Mouse (Mus musculus) induced T-regulatory cell, adult 2 months (primary cell): ENCODE measurements around the gene Nmt1.

ENCODE experiments used
- DNase-seq: peaks from one replicate; pipeline ENCODE4 v3.0.0-alpha.2; 2012; ENCODE audit warnings: low read depth

Nmt1 gene

GRCm38 (mm10) chr11:103111301-103111700, 83.3 kb downstream of the Nmt1 start:
- no peak for DNase-seq

DNA sequence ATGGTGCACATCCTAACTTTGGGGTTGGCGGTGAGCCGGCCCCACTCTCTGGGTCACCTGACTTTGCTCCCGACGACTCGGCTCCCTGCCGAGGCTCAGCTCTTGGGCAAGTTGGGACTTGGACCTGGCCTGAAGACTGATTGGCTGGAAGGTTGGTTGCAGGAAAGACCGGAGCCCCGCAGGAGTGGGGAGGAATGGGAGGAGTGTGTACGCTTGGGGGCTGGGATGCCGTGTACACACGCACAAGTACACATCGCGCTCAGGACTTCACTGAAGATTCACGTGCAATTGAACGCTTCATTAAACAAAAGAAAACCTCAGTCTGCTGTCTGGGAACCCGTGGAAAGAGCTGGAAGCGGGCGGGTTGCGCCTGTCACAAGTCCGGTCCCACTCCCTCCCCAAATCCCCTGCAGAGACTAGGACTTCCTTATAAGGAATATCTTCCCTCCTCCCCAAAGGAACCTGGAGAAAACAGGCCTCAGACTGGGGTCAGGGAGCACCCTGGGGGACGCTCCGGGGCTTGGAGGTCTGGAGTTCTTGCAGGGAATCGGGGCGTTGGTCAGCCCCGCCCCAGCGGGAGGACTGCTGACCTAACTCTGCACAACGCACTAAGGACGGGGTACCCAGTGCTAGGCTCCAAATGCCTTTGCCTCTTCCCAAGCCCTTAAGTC, 84.0 kb downstream of the Nmt1 start:
- no peak for DNase-seq

DNA sequence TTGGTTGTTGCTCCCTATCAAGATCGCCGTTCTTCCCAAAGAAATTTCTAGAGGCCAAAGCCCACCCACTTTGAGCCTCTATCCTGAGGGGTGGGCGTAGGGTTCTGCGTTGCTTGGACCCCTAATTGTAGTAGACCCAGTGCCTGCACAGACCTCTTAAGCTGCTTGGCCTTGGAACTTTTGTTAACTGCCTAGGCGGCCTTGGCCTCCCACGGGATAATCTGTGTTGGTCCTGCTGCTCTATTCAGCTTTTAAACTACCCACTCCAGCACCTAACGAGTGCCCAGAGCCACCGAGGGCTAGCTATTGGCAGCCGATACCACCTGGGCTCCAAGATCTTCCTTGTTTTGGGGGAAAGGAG, 84.5 kb downstream of the Nmt1 start:
- DNase-seq: no peak

DNA sequence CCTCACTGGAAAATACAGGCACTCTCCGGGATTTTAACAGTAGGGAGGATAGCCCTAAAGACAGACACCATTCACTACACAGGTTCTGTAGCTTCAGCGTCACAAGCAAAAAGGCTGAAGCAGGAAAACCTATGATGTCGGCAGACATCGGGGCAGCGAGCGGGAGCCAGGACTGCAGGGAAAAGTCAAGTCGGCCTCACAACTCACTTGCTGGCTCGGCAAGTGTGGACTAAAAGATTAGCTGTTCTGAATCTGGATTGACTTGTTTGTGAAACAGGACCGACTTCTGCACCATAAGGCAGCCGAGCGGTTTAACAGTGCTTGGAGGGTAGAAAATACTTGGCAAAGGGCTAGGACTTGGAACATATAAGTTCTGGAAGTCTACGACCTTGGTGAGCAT, 85.0 kb downstream of the Nmt1 start:
- DNase-seq: no peak

DNA sequence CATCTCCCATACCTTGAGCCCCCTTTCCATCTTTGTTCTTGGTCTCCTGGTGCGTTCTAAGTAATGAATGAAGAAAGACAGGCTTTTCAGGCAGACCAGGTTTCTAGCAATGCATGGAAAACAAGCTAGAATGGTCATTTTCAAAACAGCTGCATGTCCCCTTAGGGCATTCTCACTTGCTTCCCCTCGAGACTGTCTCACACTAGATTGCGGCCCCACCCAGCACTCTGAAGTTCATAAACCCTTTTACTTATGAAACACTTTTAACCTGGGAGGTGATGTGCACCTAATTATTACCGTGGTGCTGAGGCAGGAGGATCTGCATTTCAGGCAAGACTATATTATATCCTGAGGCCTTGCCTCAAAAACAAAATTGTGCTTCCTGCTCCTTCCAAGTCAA, 85.8 kb downstream of the Nmt1 start:
- DNase-seq: no peak

- peak; percentile 36 for DNase-seq
Observed at GRCm38 (mm10) chr11:103114270-103114943, 86.4 kb downstream of the Nmt1 start.

DNA sequence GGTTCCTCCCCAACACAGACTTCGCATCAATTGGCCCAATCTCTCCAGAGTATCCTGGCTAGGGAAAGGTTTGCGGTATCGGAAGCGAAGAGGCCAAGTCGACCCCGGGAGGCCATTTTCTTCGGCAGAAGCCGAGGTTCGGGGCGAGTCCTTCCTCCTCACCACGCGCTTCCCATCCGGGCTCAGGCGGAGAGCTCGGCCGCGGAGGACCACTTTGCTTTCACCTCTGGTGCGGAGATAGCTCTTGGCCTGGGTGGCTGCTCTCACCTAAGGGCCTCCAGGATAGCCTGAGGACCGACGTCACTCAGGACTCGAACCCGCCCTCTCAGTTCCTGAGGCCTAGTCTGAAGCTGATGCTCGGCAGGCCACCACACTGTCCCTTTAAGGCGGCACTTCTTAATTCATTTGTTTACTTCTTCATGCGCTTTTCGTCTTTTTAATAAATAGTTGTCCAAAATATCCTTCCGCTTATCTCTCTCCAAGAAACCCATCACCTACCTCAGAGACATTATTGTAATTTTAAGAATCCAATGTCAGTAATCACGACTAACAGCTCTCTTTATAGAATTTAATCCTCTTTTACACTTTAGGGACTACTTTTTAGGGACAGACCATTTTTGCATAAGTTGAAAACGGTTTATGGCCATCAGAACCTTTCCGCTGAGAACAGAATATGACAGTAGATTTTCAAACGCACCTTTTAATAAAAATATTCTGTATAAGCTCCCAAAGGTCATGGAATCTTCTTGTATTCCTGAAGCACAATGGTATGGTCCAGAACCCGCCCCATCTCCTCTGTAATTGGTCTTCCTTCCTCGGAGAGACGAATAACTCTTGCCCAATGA, 87.4 kb downstream of the Nmt1 start:
- no peak for DNase-seq

GRCm38 (mm10) chr11:103116008-103116818, 88.2 kb downstream of the Nmt1 start, which contains the start of gene Hexim1:
Gene Hexim1 (plus strand): TSS chr11:103116231.
- DNase-seq: peak; percentile 100

DNA sequence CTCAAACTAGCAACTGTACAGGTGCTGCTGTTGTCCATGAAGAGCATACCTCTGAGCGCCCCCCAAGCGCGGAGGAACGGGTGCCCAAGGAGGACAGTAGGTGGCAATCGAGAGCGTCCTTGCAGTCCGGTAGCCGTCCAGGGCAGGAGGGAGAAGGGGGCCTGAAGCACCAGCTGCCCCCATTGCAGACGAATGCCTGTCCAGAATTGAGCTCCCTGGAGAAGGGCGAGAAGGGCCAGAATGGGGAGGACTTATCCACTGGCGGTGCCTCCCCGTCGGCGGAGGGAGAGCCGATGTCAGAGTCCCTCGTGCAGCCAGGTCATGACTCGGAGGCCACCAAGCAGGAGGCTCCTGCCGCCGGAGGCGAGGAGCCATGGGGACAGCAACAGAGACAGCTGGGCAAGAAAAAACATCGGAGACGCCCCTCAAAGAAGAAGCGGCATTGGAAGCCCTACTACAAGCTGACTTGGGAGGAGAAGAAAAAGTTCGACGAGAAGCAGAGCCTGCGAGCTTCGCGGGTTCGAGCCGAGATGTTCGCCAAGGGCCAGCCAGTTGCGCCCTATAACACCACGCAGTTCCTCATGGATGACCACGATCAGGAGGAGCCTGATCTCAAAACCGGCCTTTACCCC, 89.1 kb downstream of the Nmt1 start:
- peak; percentile 82 for DNase-seq

DNA sequence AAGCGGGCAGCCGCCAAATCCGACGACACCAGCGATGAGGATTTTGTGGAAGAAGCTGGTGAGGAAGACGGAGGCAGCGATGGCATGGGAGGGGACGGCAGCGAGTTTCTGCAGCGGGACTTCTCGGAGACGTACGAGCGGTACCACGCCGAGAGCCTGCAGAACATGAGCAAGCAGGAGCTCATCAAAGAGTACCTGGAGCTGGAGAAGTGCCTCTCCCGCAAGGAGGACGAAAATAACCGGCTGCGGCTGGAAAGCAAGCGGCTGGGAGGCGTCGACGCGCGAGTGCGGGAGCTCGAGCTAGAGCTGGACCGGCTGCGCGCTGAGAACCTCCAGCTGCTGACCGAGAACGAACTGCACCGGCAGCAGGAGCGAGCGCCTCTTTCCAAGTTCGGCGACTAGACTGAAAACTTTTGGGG, 89.6 kb downstream of the Nmt1 start:
- DNase-seq: peak; percentile 71
